Mouse (Mus musculus): Measurements from ENCODE around the gene Myh7b. TPM values are rescaled to one million over a fixed set of nuclear protein-coding genes. Genes with fewer than 3 reads are reported as not detected.
A peak's percentile ranks its signal among the peaks of the same experiment; 100 is the strongest.
"Not testable (repeated sequence)": the region's sequence is repeated elsewhere in the genome, so short reads cannot be mapped to it uniquely, and the experiment has no call there.

Gene Myh7b
- polyA plus RNA-seq, 1 experiment from 2014 or later = 3.7 TPM

- not testable (repeated sequence) for H3K27me3 ChIP-seq; H3K4me1 ChIP-seq; H3K4me3 ChIP-seq; H3K4me2 ChIP-seq (replicated peaks); H3K36me3 ChIP-seq; H3K27ac ChIP-seq; H3K9ac ChIP-seq; H3K9me3 ChIP-seq; ATAC-seq (ENCODE audit: low FRiP score, low read depth)
- 67% methylated on average over 4 of the region's 4 CpGs for WGBS
Observed at GRCm38 (mm10) chr2:155605236-155605589, 5.8 kb upstream of the Myh7b start.

- 85% methylated on average over 4 of the region's 4 CpGs for WGBS
- Histone ChIP-seq H3K4me1 (peaks cover 6% of the 10 kb centered on the region), H3K4me2 (replicated peaks) (no peak overlapping the region), H3K36me3 (no peaks in the 10 kb centered on the region), H3K9me3 (no peaks in the 10 kb centered on the region), H3K27me3 (no peaks in the 10 kb centered on the region; the same call in 1 of the 2 replicates), H3K27ac (no peak overlapping the region), H3K9ac (no peak overlapping the region), H3K4me3 (no peak overlapping the region)
- ATAC-seq (ENCODE audit: low FRiP score, low read depth) = peak; percentile 46; the same call in 1 of the 2 replicates
Observed at GRCm38 (mm10) chr2:155606360-155606759, 4.7 kb upstream of the Myh7b start.

- ATAC-seq (ENCODE audit: low FRiP score, low read depth) = no peak
Observed at GRCm38 (mm10) chr2:155611834-155612550, 980 bp downstream of the Myh7b start.

GRCm38 (mm10) chr2:155613326-155613755 lies 2.3 kb downstream of the Myh7b start:
- H3K4me2 ChIP-seq (replicated peaks) = peak overlapping the region; percentile 63
- 3% methylated on average over 20 of the region's 20 CpGs for WGBS

More at GRCm38 (mm10) chr2:155611834-155612550, 980 bp downstream of the Myh7b start:
- H3K4me2 ChIP-seq (replicated peaks) = no peak overlapping the region
- peaks cover 9% of the 10 kb centered on the region for H3K4me1 ChIP-seq
- no peak overlapping the region for H3K9ac ChIP-seq
- WGBS = 77% methylated on average over 9 of the region's 9 CpGs
- H3K27ac ChIP-seq = no peak overlapping the region
- H3K36me3 ChIP-seq = no peaks in the 10 kb centered on the region
- H3K9me3 ChIP-seq = no peaks in the 10 kb centered on the region
- no peak overlapping the region for H3K4me3 ChIP-seq
- peaks cover 14% of the 10 kb centered on the region for H3K27me3 ChIP-seq

GRCm38 (mm10) chr2:155613953-155614352 lies 2.9 kb downstream of the Myh7b start:
- Histone ChIP-seq H3K4me1 (peaks cover 9% of the 10 kb centered on the region), H3K27ac (no peak overlapping the region), H3K9me3 (no peaks in the 10 kb centered on the region), H3K4me3 (peak overlapping the region; percentile 37), H3K9ac (no peak overlapping the region), H3K36me3 (no peaks in the 10 kb centered on the region), H3K27me3 (peaks cover 18% of the 10 kb centered on the region), H3K4me2 (replicated peaks) (peak overlapping the region; percentile 63)
- 62% methylated on average over 8 of the region's 8 CpGs for WGBS
- ATAC-seq (ENCODE audit: low FRiP score, low read depth) = no peak

More at GRCm38 (mm10) chr2:155613326-155613755, 2.3 kb downstream of the Myh7b start:
- Histone ChIP-seq H3K9me3 (no peaks in the 10 kb centered on the region), H3K9ac (peak overlapping the region; percentile 46; the same call in 1 of the 2 replicates), H3K4me3 (peak overlapping the region; percentile 37), H3K36me3 (no peaks in the 10 kb centered on the region), H3K27ac (no peak overlapping the region), H3K4me1 (peaks cover 9% of the 10 kb centered on the region), H3K27me3 (peaks cover 18% of the 10 kb centered on the region)
- ATAC-seq (ENCODE audit: low FRiP score, low read depth) = peak; percentile 88

- Histone ChIP-seq H3K27ac (no peak overlapping the region), H3K9me3 (no peaks in the 10 kb centered on the region), H3K27me3 (peaks cover 26% of the 10 kb centered on the region), H3K9ac (no peak overlapping the region), H3K4me2 (replicated peaks) (no peak overlapping the region), H3K4me1 (peaks cover 16% of the 10 kb centered on the region), H3K4me3 (no peak overlapping the region), H3K36me3 (no peaks in the 10 kb centered on the region)
- 56% methylated on average over 6 of the region's 6 CpGs for WGBS
- ATAC-seq (ENCODE audit: low FRiP score, low read depth) = no peak
Observed at GRCm38 (mm10) chr2:155616971-155617370, 6.0 kb downstream of the Myh7b start.

- Histone ChIP-seq H3K4me2 (replicated peaks) (no peak overlapping the region), H3K9me3 (peaks cover 5% of the 10 kb centered on the region; the same call in 1 of the 2 replicates), H3K27me3 (peaks cover 27% of the 10 kb centered on the region), H3K27ac (no peak overlapping the region), H3K9ac (no peak overlapping the region), H3K4me1 (0 out of 2 replicates have a peak, but pooled peaks cover 7% of the 10 kb centered on the region), H3K36me3 (no peaks in the 10 kb centered on the region), H3K4me3 (no peak overlapping the region)
- WGBS = 23% methylated on average over 8 of the region's 8 CpGs
- peak; percentile 52; the same call in 1 of the 2 replicates for ATAC-seq (ENCODE audit: low FRiP score, low read depth)
Observed at GRCm38 (mm10) chr2:155619817-155620216, 8.8 kb downstream of the Myh7b start.

- no peak overlapping the region for H3K27ac ChIP-seq
- H3K4me3 ChIP-seq = no peak overlapping the region
- 29% methylated on average over 11 of the region's 11 CpGs for WGBS
- no peak overlapping the region for H3K4me2 ChIP-seq (replicated peaks)
- peaks cover 52% of the 10 kb centered on the region for H3K27me3 ChIP-seq
- no peaks in the 10 kb centered on the region for H3K36me3 ChIP-seq
- peaks cover 6% of the 10 kb centered on the region; the same call in 1 of the 2 replicates for H3K9me3 ChIP-seq
- 0 out of 2 replicates have a peak, but pooled peaks cover 7% of the 10 kb centered on the region for H3K4me1 ChIP-seq
- no peak for ATAC-seq (ENCODE audit: low FRiP score, low read depth)
- H3K9ac ChIP-seq = no peak overlapping the region
Observed at GRCm38 (mm10) chr2:155622606-155623005, 11.6 kb downstream of the Myh7b start.

GRCm38 (mm10) chr2:155623996-155624395 lies 13.0 kb downstream of the Myh7b start:
- peaks cover 64% of the 10 kb centered on the region for H3K27me3 ChIP-seq
- H3K36me3 ChIP-seq = no peaks in the 10 kb centered on the region
- no peak for ATAC-seq (ENCODE audit: low FRiP score, low read depth)
- H3K4me3 ChIP-seq = no peak overlapping the region
- no peak overlapping the region for H3K9ac ChIP-seq
- H3K9me3 ChIP-seq = peaks cover 6% of the 10 kb centered on the region; the same call in 1 of the 2 replicates
- H3K4me1 ChIP-seq = peaks cover 10% of the 10 kb centered on the region
- WGBS = 89% methylated on average over 6 of the region's 6 CpGs
- H3K27ac ChIP-seq = no peak overlapping the region
- no peak overlapping the region for H3K4me2 ChIP-seq (replicated peaks)

GRCm38 (mm10) chr2:155624730-155625129 lies 13.7 kb downstream of the Myh7b start:
- Histone ChIP-seq H3K27me3 (peaks cover 72% of the 10 kb centered on the region), H3K9me3 (peaks cover 6% of the 10 kb centered on the region; the same call in 1 of the 2 replicates), H3K27ac (no peak overlapping the region), H3K4me1 (peaks cover 10% of the 10 kb centered on the region), H3K4me2 (replicated peaks) (no peak overlapping the region), H3K36me3 (no peaks in the 10 kb centered on the region), H3K4me3 (no peak overlapping the region), H3K9ac (no peak overlapping the region)
- ATAC-seq (ENCODE audit: low FRiP score, low read depth) = no peak
- WGBS = 36% methylated on average over 10 of the region's 10 CpGs

- peaks cover 79% of the 10 kb centered on the region for H3K27me3 ChIP-seq
- peaks cover 25% of the 10 kb centered on the region for H3K4me1 ChIP-seq
- no peak for ATAC-seq (ENCODE audit: low FRiP score, low read depth)
- peaks cover 2% of the 10 kb centered on the region for H3K36me3 ChIP-seq
- H3K27ac ChIP-seq = no peak overlapping the region
- no peak overlapping the region for H3K9ac ChIP-seq
- peaks cover 6% of the 10 kb centered on the region; the same call in 1 of the 2 replicates for H3K9me3 ChIP-seq
- 48% methylated on average over 15 of the region's 15 CpGs for WGBS
- H3K4me3 ChIP-seq = no peak overlapping the region
- no peak overlapping the region for H3K4me2 ChIP-seq (replicated peaks)
Observed at GRCm38 (mm10) chr2:155626277-155626676, 15.3 kb downstream of the Myh7b start.

- Histone ChIP-seq H3K27me3 (peaks cover 88% of the 10 kb centered on the region), H3K36me3 (peaks cover 11% of the 10 kb centered on the region), H3K4me1 (peaks cover 26% of the 10 kb centered on the region), H3K4me2 (replicated peaks) (no peak overlapping the region), H3K9me3 (peaks cover 6% of the 10 kb centered on the region; the same call in 1 of the 2 replicates), H3K9ac (no peak overlapping the region), H3K27ac (no peak overlapping the region), H3K4me3 (no peak overlapping the region)
- no peak for ATAC-seq (ENCODE audit: low FRiP score, low read depth)
- WGBS = 42% methylated on average over 21 of the region's 21 CpGs
Observed at GRCm38 (mm10) chr2:155627030-155627738, 16.2 kb downstream of the Myh7b start.

Measured in limb, embryonic 13.5 days (tissue).